Mouse (Mus musculus): ENCODE measurements at regions not wholly inside any gene's neighbourhood (a gene's known extent, or its start where the extent isn't known, plus 50 kb on each side); places are given as distances from the start of the nearest gene placed in this dataset.

- DNase-seq: no peak
Measured at GRCm38 (mm10) chr6:31218880-31219279, 179.7 kb upstream of the Mkln1 start.

DNA sequence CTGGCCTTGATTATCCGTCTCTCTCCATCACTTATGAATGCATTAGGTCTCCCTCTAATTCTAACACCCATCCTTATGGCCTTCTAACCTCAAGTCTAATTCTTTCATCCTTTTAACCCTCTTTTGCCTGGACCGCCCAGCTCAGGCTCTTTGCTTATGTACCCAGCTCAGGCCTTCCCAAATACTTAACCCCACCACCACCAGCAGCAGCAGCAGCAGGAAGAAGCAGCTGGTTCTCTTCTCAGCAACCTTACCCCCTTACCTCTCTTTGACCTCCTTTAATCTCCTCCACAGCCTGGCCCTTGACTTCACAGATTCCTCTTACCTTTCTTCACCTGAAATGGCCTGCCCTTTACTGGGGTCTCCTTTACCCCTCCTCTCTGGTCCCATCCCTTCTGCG is 178.8 kb upstream of the Mkln1 start:
- DNase-seq: no peak

GRCm38 (mm10) chr6:31220184-31220931 is 178.2 kb upstream of the Mkln1 start:
- DNase-seq: peak; percentile 82

DNA sequence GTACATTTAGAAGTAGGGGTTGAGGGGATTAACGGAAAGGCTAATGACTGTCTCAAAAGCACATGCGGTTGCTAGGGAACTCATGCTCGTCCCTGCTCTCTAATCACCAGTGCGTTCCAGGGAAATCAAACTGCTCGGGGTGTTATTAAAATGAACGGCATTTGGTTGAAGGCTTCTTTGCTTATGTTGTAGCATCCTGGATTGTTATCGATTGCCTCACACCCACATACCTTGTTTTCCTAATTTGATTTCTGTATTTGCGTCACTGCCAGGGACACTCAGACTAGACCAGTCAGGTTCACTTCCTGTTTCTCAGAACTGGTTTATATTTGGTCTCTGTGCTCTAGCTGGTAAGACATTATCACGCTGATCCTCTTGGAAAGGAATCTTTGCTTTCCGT is 177.0 kb upstream of the Mkln1 start:
- no peak for DNase-seq

DNA sequence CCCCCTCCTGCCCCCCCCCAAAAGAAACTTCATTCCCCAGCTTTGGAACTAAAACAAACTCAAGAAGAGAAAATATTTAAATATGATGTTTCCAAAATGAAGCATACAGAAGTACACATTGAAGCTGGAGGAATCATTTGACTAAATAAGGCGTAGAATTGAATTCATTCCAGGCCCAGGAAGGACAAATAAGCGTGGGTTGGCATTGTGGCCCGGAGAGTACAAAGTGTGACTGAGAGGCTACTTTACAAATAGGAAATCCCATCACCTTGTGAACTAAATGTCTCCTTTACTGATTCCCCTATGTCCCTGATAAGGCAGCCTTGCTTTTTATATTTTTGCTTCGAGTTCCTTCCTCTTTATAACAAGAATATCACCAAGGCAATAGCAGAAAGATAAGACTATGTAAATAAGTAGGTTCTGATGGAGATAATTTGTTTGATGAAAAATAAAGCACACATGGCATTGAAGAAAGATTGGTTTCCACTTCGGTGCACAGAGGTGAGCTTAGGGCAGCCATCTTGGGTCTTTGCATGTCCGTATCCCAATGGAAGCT is 176.4 kb upstream of the Mkln1 start:
- no peak for DNase-seq

DNA sequence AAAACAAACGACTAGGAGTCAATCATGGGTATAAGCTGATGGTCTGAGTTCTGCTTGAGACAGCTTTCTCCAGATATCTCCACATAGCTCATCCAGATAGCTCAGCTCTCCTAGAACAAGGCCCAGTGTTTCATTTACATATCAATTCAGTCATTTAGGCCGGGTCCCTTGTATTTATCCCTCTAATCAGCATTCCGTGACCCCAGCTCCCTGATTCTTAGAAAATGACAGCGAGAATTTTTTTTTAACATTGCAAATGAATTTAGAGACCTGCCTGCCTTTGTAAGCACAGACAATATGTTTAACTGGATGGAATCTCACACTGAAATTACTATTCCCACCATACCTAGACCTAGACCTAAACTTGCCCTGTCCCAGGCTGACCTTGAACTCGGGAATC is 171.1 kb upstream of the Mkln1 start:
- DNase-seq: no peak

- DNase-seq: no peak
Measured at GRCm38 (mm10) chr6:31228061-31228460, 170.5 kb upstream of the Mkln1 start.

DNA sequence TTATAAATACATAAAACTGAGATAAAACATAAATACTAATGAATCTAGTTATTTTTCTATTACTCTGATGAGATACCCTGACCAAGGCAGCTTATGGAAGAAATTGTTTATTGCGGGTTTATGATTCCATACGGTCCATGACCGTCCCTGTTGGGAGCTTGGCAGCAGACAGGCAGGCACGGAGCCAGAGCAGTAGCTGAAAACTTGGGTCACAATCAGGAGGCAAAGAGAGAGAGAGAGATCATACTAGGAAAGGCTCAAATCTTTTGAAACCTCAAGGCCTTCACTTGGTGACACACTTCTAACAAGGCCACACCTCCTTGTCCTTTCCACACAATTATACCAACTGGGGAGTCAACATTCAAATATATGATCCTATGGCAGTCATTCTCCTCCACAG is 166.7 kb upstream of the Mkln1 start:
- DNase-seq: peak; percentile 61

- DNase-seq: no peak
Measured at GRCm38 (mm10) chr6:31233252-31233993, 165.1 kb upstream of the Mkln1 start.

DNA sequence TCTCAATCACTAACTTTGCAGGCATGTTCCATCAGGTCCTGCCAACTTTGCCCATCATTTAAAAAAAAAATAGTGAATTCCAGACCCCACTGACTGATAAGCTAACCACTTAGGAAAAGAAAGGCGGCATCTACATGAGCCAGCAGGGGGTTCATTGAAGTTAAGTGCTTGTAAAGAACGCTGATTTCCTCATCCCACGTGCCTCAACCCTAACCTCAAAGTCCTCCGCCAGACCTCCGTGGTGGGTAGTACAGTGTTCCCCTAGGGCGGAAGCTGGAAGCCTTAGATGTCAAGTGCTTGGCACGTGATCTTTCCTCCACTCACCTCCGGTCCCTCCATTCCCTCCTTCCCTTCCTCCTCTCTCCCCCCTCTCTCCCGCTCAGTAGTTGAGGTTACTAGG is 158.5 kb upstream of the Mkln1 start:
- DNase-seq: no peak

DNA sequence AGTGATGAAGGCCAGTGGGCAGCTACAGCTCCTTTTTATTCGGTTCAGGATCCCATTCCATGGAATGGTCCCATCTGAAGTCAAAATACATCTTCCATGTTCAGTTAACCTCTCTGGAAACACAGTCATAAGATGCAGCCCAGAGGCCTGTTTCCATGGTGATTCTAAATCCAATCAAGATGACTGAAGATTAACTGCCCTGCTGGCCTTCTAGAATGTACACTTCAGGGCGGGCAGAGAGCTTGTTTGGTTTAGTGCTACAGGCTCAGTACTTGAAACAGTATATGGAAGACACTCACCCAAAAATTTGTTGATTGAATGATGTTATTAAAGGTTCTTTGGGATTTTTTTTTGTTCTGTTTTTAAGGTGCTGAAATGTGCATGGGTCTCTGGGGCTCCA is 148.0 kb upstream of the Mkln1 start:
- DNase-seq: no peak

- peak; percentile 34 for DNase-seq
Measured at GRCm38 (mm10) chr6:31253251-31253935, 145.1 kb upstream of the Mkln1 start.

- DNase-seq: peak; percentile 48
Measured at GRCm38 (mm10) chr6:31260645-31261345, 137.7 kb upstream of the Mkln1 start.

DNA sequence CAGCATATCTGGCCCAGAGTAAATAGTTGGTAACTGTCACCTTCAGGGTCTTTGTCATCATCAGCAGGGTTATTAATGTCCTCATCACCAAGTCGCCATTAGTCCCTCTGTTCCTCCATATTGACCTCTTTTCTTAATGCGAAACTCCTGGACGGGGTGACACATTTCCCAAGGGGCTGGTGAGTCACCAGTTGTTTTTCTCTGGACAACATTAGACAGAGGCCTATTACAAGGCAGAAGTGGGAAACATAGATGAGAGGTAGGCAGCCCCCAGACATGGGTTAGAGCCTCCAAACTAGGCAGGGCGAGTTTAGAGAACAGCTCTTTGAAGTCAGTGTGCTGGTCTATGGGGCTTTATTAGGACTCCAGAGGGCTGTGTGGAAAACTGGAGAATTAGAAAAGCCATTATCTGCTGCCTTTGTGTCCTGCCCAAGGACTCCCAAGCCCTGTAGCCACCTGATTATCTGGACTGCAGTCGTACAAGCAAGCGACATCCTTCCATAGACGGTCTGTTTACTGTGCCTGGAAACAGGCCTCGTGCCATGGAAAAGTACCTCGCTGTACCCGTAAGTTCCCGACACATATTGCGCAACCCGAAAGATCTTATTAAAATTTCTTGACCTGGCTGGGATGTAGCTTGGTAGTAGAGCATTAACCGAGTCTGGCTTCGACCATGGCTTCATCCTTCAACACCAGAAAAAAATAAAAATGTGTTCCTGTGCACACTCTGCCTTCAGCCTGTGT is 136.6 kb upstream of the Mkln1 start:
- DNase-seq: peak; percentile 20

DNA sequence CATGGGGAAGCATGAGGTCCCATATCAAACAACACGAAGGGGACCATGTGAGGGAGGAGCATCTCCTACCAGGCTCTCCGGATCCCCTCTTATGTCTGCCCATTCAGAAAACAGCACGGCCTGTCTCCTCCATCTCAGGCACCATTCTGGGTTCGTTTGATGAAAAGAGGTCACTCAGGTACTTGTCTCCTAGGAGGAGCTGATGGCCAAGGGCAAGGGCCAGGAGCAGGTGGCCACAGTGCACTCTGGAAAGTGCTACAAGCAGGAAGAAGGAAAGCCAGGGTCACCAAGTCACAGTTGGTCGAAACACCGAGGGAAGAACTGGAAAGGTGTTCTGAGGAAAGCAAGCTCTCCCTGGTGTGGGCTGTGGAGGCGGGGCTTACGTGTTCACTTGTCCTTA is 135.9 kb upstream of the Mkln1 start:
- no peak for DNase-seq

GRCm38 (mm10) chr6:31263821-31264220 is 134.7 kb upstream of the Mkln1 start:
- DNase-seq: no peak

GRCm38 (mm10) chr6:31266441-31267040 is 132.0 kb upstream of the Mkln1 start:
- DNase-seq: no peak

GRCm38 (mm10) chr6:31268057-31268456 is 130.5 kb upstream of the Mkln1 start:
- no peak for DNase-seq

- no peak for DNase-seq
Measured at GRCm38 (mm10) chr6:31273816-31274215, 124.7 kb upstream of the Mkln1 start.

- DNase-seq: no peak
Measured at GRCm38 (mm10) chr6:31274236-31274635, 124.3 kb upstream of the Mkln1 start.

GRCm38 (mm10) chr6:31277792-31278191 is 120.7 kb upstream of the Mkln1 start:
- DNase-seq: no peak
